Mouse (Mus musculus) CD4-positive helper T cell, adult 2 months (primary cell): ENCODE data around the gene Ube2b.

Source experiments
- DNase-seq: peaks from one replicate; pipeline ENCODE4 v3.0.0-alpha.2; 2012; ENCODE audit warnings: low read depth, missing footprints, low spot score

The Ube2b gene

DNA sequence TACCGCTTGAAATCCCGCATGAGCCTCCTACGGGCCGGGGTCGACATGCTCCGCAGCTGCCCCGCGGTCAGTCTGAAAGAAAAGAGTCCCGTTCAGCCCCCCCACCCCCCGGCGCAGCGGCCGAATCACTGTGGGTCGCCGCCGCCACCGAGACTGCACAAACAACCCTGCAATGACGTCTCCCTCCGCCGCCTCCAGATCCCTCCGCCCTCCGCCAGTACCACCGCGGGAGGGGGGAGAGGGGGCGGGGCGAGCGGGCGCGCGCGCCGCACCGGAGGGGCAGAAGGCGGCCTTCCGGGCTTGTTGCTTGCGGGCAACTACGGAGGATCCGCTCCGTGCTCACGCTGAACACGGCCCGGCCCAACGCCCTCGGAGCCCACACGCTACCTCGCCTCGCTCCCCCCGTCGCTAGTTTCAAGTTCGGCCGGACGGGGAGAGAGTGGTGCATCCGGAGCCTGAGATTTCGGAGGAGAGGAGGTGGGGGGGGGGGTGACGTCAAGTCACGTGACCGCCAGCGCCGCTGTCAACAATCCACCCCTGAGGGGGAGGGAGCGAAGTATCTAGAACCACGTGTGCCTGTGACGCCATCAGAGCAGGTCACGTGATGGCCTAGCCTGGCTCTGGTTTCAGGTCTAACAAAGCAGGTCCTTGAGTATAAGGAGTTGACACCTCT lies at the start of gene Ube2b:
Ube2b (minus strand) TSS at position 473 of the 673 bp plus-strand sequence.
- peak; percentile 100 for DNase-seq

- DNase-seq: peak; percentile 80
Measured at GRCm38 (mm10) chr11:52046446-52047165, 46.0 kb upstream of the Ube2b start.

DNA sequence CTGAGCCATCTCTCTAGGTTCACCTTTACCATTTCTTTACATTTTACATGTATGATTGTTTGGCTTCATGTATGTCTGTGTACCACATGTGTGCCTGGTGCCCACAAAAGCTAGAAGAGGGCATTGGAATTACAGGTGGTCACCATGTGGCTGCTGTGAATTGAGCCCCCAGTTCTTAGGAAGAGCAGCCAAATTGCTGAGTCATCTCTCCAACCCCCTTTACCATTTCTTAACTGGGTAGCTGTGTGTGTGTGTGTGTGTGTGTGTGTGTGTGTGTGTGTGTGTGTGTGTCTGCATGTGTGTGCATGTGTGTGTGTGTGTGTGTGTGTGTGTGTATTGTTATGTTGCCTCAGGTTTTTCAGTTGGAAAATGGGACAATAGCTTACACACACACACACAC lies 43.6 kb upstream of the Ube2b start:
- DNase-seq: no peak

DNA sequence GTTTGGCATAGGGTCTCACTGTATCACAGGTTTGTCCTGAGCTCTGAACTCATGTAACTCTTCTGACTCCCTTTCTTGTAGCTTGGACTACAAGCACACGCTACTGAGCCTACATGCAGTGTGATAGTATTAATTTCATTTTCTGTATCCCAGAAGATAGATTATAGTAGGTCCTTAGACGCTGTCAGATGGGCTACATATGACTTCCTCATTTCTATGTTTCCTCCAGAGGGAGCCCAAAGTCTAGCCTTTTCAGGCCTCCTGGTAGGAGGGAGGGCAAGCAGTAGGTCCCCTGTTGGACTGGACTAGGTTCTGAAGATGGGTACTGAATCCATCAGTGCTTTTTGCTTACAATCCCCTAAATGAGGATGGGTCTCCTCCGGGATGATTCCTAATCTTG lies 42.7 kb upstream of the Ube2b start:
- DNase-seq: no peak

DNA sequence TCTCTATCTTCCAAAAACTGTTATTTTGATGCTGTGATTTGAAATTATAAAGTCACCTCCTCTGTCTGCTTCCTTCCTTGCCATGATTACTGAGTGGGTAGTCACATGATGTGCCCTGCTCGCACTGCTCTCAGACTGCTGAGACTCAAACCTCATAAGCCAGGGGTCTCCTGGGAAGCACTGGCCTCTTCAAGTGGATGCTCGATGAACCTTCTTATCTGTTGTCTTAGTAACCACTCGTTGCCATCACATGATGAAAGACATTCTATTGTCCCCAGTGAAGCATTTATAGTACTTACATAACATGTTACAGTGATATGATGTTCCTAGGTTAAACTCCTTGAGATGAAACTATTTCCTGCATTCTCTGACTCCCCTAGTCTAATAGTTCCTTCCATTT lies 37.1 kb upstream of the Ube2b start:
- DNase-seq: no peak

DNA sequence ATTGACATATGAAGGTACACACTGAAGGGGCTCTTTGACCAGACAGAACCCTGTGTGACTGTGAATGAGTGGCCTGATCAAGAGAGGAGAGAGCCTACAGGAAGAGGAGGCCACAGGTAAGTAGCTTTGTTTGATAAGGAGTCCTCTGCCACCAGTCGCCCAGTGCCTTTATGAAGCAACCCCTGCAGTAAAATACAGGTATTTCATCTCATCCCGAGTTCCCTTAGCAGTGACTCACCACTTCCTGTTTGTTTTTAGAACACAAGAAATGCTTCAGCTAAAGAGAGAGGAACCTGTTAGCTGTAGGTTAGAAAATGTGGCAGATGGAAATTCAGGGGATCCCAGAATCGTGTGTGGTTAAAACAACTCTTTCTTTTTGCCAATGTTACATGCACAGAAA lies 35.3 kb upstream of the Ube2b start:
- peak; percentile 57 for DNase-seq

GRCm38 (mm10) chr11:52033953-52034352 lies 33.4 kb upstream of the Ube2b start:
- no peak for DNase-seq

GRCm38 (mm10) chr11:52032356-52032755 lies 31.8 kb upstream of the Ube2b start:
- no peak for DNase-seq

DNA sequence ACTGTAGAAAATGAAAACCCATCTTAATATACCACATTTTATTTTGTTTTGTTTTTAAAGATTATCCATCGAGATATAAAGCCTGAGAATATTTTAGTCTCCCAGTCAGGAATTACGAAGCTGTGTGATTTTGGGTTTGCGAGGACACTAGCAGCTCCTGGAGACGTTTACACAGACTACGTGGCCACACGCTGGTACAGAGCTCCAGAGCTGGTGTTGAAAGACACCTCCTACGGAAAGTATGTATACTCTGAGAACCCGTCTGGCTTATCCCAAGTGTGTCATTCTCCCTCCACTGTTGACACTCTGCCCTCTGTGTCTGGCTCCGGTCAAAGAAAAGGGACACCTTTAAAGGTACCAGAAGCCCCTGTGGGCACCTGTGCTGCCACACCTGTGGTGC lies 17.7 kb upstream of the Ube2b start:
- no peak for DNase-seq

DNA sequence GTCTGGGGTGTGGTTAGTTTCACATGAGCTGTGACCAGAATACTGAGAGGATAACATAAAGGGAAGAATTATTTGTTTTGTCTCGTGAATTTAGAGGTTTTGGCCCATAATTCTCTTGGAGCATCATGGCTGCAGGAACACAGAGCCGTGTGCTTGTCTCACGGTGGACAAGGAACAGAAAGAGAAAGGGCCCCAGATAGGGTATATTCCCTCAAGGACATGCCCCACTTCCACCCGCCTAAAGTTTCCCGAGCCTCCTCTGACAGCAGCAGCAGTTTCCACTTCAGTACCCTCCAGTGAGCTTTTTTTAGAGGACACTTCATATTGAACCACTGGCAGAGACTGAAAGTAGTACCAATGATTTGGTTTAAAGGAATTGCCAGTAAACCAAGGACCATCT lies 11.0 kb upstream of the Ube2b start:
- no peak for DNase-seq

DNA sequence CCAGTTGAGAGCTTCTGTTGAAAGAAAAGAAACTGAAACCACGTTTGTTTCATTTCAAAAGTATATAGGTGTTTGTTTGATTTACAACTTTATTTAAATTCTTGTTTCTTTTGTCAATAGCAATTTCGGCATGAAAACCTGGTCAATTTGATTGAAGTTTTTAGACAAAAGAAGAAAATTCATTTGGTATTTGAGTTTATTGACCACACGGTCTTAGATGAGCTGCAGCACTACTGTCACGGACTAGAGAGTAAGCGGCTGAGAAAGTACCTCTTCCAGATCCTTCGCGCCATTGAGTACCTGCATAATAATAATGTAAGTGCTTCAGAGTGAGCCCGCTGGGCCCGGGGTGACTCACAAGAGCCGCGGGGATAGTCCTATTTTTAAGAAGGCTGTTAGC lies 10.4 kb upstream of the Ube2b start:
- no peak for DNase-seq

DNA sequence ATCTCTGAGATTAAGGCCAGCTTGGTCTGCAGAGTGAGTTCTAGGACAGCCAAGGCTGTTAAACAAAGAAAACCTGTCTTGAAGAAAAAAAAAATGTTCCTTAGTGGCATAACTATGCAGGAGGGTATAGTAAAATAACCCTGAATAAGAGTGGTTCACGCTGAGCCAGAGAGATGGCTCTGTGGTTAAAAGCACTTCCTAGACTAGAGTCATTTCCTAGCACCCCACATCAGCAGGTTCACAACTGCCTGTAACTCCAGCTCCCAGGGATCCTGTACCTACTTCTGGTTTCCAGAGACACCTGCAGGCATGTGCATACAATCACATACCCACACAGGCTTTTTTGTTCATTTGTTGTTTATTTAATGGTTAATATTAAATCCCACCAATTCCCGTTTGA lies 5.0 kb upstream of the Ube2b start:
- DNase-seq: peak; percentile 27

DNA sequence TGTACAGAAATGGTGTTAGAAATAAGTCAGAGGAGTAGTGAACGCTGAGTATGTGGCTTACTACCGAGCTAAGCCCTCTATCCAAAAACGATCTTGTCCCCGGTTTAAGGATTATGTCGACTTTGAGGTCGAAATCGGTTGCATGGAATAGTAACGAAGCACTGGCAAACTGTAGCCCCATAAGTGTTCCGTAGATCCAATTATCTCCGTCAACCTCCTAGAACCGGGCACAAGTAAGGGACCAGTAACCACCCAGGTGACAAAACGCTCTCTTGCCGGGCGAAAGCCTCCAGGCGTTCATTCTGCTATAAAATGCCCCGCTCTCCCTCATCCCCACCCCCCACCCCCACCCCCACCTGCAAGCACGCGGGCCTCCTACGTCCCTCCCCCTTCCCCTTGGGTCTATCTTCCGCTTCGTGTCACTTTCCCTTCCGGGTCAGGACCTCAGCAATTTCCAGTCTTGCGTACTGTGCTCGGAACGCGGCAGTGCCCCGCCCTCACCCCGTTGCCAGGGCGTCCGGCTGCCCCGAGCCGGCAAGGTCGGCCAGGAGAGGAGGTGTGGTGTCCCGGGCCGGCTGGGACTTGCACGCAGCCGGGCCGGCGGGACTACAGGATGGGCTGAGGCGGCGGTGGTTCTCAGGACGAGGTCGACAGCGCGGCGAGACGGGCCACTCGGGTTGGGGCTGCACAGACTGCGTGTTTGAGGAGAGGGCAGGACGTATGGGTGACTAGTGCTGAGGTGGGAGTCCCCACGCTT lies 3.4 kb upstream of the Ube2b start, which contains the start of gene Cdkl3:
Cdkl3 (plus strand) TSS at position 450 of the 757 bp plus-strand sequence.
- peak; percentile 95 for DNase-seq

- no peak for DNase-seq
Measured at GRCm38 (mm10) chr11:52003505-52003771, 2.9 kb upstream of the Ube2b start.

DNA sequence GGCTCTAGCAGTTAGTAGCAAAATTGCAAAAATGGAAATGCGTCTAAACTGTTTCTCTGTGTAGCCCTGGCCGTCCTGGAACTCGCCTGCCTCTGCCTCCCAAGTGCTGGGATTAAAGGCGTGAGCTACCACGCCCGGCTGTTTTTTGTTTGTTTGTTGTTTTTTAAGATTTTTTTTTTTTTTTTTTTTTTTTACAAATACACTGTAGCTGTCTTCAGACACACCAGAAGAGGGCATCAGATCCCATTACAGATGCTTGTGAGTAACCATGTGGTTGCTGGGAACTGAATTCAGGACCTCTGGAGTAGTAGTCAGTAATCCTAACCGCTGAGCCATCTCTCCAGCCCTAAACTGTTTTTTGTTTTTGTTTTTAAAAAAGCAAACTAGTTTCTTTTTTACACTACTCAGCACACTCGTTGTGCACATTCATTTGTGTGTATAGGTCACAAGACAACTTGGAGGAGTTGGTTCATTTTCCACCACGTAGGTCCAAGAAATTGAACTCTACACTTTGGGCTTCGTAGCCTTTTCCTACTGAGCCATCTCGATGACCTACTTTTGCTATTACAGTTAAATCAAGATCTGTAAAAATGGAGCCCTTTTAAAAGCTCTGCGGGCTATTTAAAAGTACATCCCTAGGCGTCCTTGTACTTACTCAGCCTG lies 2.4 kb upstream of the Ube2b start:
- DNase-seq: peak; percentile 38

GRCm38 (mm10) chr11:52001861-52002260 lies 1.3 kb upstream of the Ube2b start:
- DNase-seq: no peak

GRCm38 (mm10) chr11:52001341-52001740 lies 779 bp upstream of the Ube2b start:
- DNase-seq: no peak

GRCm38 (mm10) chr11:51999611-52000289 lies 812 bp downstream of the Ube2b start:
- no peak for DNase-seq

- no peak for DNase-seq
Measured at GRCm38 (mm10) chr11:51971644-51972043, 28.9 kb downstream of the Ube2b start.

- DNase-seq: peak; percentile 24
Measured at GRCm38 (mm10) chr11:51969511-51969910, 31.1 kb downstream of the Ube2b start.

DNA sequence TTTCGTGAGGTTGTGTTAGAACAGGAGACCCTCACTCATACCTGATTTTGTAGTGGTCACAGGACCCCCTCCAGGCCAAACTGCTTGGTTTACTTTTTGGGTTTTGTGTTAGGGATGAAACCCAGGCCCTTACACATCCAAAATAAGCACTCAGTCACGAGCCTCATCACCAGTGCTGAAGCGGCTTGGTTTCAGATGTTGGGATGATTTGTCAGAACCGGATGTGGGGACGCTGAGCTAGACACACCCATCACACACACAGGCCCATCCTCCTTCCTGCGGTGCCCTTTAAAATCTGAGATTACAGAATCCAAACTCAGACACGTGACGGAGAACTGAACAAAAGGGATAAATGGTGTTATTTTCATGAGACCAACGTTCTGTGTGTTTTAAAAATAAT lies 31.7 kb downstream of the Ube2b start:
- DNase-seq: peak; percentile 85
